ENCODE assay signal across 28 mouse cellular contexts in genomic region chr16:86011051-86011450, GRCm38 (mm10).
"Had no signal": no experiment of that assay in that cellular context is flagged by ENCODE, and none has a peak within 500 bp of the region (broad histone marks: within the 10 kb centered on the region; RNA-seq: fewer than 3 reads in every experiment).

No protein-coding gene starts in this region.

- ATAC-seq: forebrain, embryonic 13.5 days; forebrain, embryonic 14.5 days; forebrain, embryonic 15.5 days; forebrain, embryonic 16.5 days; forebrain, postnatal 0 days had no signal

- H3K27me3 ChIP-seq: embryonic facial prominence, embryonic 12.5 days; embryonic facial prominence, embryonic 13.5 days; embryonic facial prominence, embryonic 15.5 days; forebrain, embryonic 12.5 days; forebrain, embryonic 13.5 days; forebrain, embryonic 15.5 days had no signal

- H3K9me3 ChIP-seq: embryonic facial prominence, embryonic 10.5 days; embryonic facial prominence, embryonic 12.5 days; embryonic facial prominence, embryonic 13.5 days; embryonic facial prominence, embryonic 15.5 days; forebrain, embryonic 10.5 days; forebrain, embryonic 12.5 days; forebrain, embryonic 13.5 days; forebrain, embryonic 15.5 days had no signal

- H3K27ac ChIP-seq: embryonic facial prominence, embryonic 10.5 days; embryonic facial prominence, embryonic 12.5 days; embryonic facial prominence, embryonic 13.5 days; embryonic facial prominence, embryonic 15.5 days; forebrain, embryonic 10.5 days; forebrain, embryonic 12.5 days; forebrain, embryonic 13.5 days; forebrain, embryonic 15.5 days; heart, adult 2 months had no signal

- H3K4me1 ChIP-seq: embryonic facial prominence, embryonic 12.5 days; embryonic facial prominence, embryonic 13.5 days; embryonic facial prominence, embryonic 15.5 days had no signal

- DNase-seq: cerebellum, adult 18-20 months; cerebellum, adult 2 months; cerebellum, adult 8-10 months; cerebellum, adult 9-10 months; cerebellum, adult 9-11 months; cerebellum, postnatal 10 days; cerebellum, postnatal 14 days; cerebellum, postnatal 25 days; cerebellum, postnatal 36 days; embryo, embryonic 11 days; forebrain, postnatal 0 days; gastrocnemius, postnatal 10 days; gastrocnemius, postnatal 14 days; gastrocnemius, postnatal 25 days; heart, adult 11 months; heart, adult 18-20 months; heart, adult 2 months had no signal

- H3K4me3 ChIP-seq: embryonic facial prominence, embryonic 10.5 days; embryonic facial prominence, embryonic 12.5 days; embryonic facial prominence, embryonic 13.5 days; embryonic facial prominence, embryonic 15.5 days; erythroblast, embryonic 14.5 days; forebrain, embryonic 10.5 days; forebrain, embryonic 12.5 days; forebrain, embryonic 13.5 days; forebrain, embryonic 15.5 days; heart, adult 2 months had no signal

- H3K36me3 ChIP-seq: embryonic facial prominence, embryonic 10.5 days; embryonic facial prominence, embryonic 12.5 days; embryonic facial prominence, embryonic 13.5 days; embryonic facial prominence, embryonic 15.5 days; forebrain, embryonic 10.5 days; forebrain, embryonic 12.5 days; forebrain, embryonic 15.5 days had no signal

- H3K4me2 ChIP-seq: embryonic facial prominence, embryonic 12.5 days; embryonic facial prominence, embryonic 13.5 days; embryonic facial prominence, embryonic 15.5 days; forebrain, embryonic 12.5 days; forebrain, embryonic 13.5 days; forebrain, embryonic 15.5 days had no signal

- H3K9ac ChIP-seq: embryonic facial prominence, embryonic 12.5 days; embryonic facial prominence, embryonic 13.5 days; embryonic facial prominence, embryonic 15.5 days; forebrain, embryonic 12.5 days; forebrain, embryonic 13.5 days; forebrain, embryonic 15.5 days; forebrain, postnatal 0 days had no signal
